Mouse (Mus musculus): Measurements from ENCODE around the gene Krtap29-1.

- TF ChIP-seq CTCF (IDR thresholded peaks at IDR 0.05; ENCODE audit: low read depth, low read length), result no peak
- no peak for TF ChIP-seq POLR2A (IDR thresholded peaks at IDR 0.05; ENCODE audit: insufficient read depth, low read length)
Measured at GRCm38 (mm10) chr11:100013691-100014171, 34.9 kb upstream of the Krtap29-1 start.

All from ES-Bruce4 (cell line).